In the genomic region with DNA sequence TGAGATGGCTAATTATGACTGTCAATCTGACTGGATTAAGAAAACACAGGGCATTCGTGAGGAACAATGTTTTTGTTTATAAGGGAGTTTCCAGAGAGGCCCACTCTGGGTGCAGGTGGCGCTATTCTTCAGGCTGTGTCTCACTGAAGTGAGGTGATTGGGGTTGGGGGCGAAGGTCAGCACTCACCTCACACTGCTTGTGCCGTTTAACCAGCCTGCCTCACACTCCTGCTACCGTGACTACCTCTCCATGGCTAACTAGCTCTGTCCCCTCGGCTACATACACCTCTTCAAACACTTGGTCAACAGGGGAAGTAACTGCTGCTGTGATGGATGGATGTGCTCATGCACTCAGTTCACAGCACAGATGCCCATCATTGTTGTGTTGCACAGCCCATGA, we compare ENCODE assay signal across 20 mouse cellular contexts. TPM values are rescaled to one million over a fixed set of nuclear protein-coding genes. Genes with fewer than 3 reads are reported as not detected.
"Had no signal": no experiment of that assay in that cellular context is flagged by ENCODE, and none has a peak within 500 bp of the region (broad histone marks: within the 10 kb centered on the region; RNA-seq: fewer than 3 reads in every experiment).

No protein-coding gene starts in this region.

- DNase-seq: liver; liver, embryonic 13.5 days; liver, postnatal 0 days; lung, postnatal 14 days; midbrain, embryonic 14.5 days; right cerebral cortex, postnatal 14 days; thymus, postnatal 4 days had no signal

- H3K4me3 ChIP-seq: layer of hippocampus, adult 2 months; limb, embryonic 12.5 days; liver, embryonic 13.5 days; lung, embryonic 15.5 days; neural tube, embryonic 12.5 days; stomach, embryonic 15.5 days had no signal

- ATAC-seq: hindbrain, embryonic 16.5 days; inflammation-experienced regulatory T-cells, adult 6 months; liver, postnatal 0 days had no signal

- H3K27ac ChIP-seq: layer of hippocampus, adult 2 months; limb, embryonic 12.5 days; liver, embryonic 13.5 days; lung, embryonic 15.5 days; macrophage; neural tube, embryonic 12.5 days; stomach, embryonic 15.5 days had no signal

- H3K9me3 ChIP-seq: limb, embryonic 12.5 days; liver, embryonic 13.5 days; lung, embryonic 15.5 days; neural tube, embryonic 12.5 days; stomach, embryonic 15.5 days had no signal

- H3K4me1 ChIP-seq: limb, embryonic 12.5 days; liver, embryonic 13.5 days; lung, embryonic 15.5 days; neural tube, embryonic 12.5 days; stomach, embryonic 15.5 days had no signal

- H3K36me3 ChIP-seq: limb, embryonic 12.5 days; liver, embryonic 13.5 days; lung, embryonic 15.5 days; neural tube, embryonic 12.5 days; stomach, embryonic 15.5 days had no signal

- H3K9ac ChIP-seq: limb, embryonic 12.5 days; liver, embryonic 13.5 days; liver, postnatal 0 days; lung, embryonic 15.5 days; neural tube, embryonic 12.5 days; stomach, embryonic 15.5 days had no signal

- H3K27me3 ChIP-seq: limb, embryonic 12.5 days; liver, embryonic 13.5 days; lung, embryonic 15.5 days; neural tube, embryonic 12.5 days; stomach, embryonic 15.5 days had no signal

- H3K4me2 ChIP-seq: limb, embryonic 12.5 days; liver, embryonic 13.5 days; lung, embryonic 15.5 days; neural tube, embryonic 12.5 days; stomach, embryonic 15.5 days had no signal

RNA-seq across cellular contexts. Expression of gene Defb19, which starts 8.9 kb away (rescaled TPM):
- total RNA-seq: layer of hippocampus, adult 2 months; layer of hippocampus, postnatal 10 days; left cerebral cortex, postnatal 36 days; monocyte, adult 5-6 weeks; neutrophil, adult 5-6 weeks had no signal
- polyA plus RNA-seq: hindbrain, embryonic 16.5 days; inflammation-experienced regulatory T-cells, adult 6 months; limb, embryonic 12.5 days; liver, embryonic 13.5 days; liver, postnatal 0 days; lung, embryonic 15.5 days; macrophage; midbrain, embryonic 14.5 days; neural tube, embryonic 12.5 days; spleen, adult 2 months; stomach, embryonic 15.5 days had no signal

RNA-seq across cellular contexts. Expression of gene Defb45, which starts 10.2 kb away (rescaled TPM):
- total RNA-seq: layer of hippocampus, adult 2 months; layer of hippocampus, postnatal 10 days; left cerebral cortex, postnatal 36 days; monocyte, adult 5-6 weeks; neutrophil, adult 5-6 weeks had no signal
- polyA plus RNA-seq: hindbrain, embryonic 16.5 days; inflammation-experienced regulatory T-cells, adult 6 months; limb, embryonic 12.5 days; liver, embryonic 13.5 days; liver, postnatal 0 days; lung, embryonic 15.5 days; macrophage; midbrain, embryonic 14.5 days; neural tube, embryonic 12.5 days; spleen, adult 2 months; stomach, embryonic 15.5 days had no signal

RNA-seq across cellular contexts. Expression of gene Defb36, which starts 15.1 kb away (rescaled TPM):
- total RNA-seq: layer of hippocampus, adult 2 months; layer of hippocampus, postnatal 10 days; left cerebral cortex, postnatal 36 days; monocyte, adult 5-6 weeks; neutrophil, adult 5-6 weeks had no signal
- polyA plus RNA-seq: hindbrain, embryonic 16.5 days; inflammation-experienced regulatory T-cells, adult 6 months; limb, embryonic 12.5 days; liver, embryonic 13.5 days; liver, postnatal 0 days; lung, embryonic 15.5 days; macrophage; midbrain, embryonic 14.5 days; neural tube, embryonic 12.5 days; spleen, adult 2 months; stomach, embryonic 15.5 days had no signal

RNA-seq across cellular contexts. Expression of gene Defb21, which starts 16.5 kb away (rescaled TPM):
- total RNA-seq: layer of hippocampus, adult 2 months; layer of hippocampus, postnatal 10 days; left cerebral cortex, postnatal 36 days; monocyte, adult 5-6 weeks; neutrophil, adult 5-6 weeks had no signal
- polyA plus RNA-seq: hindbrain, embryonic 16.5 days; inflammation-experienced regulatory T-cells, adult 6 months; limb, embryonic 12.5 days; liver, embryonic 13.5 days; liver, postnatal 0 days; lung, embryonic 15.5 days; macrophage; midbrain, embryonic 14.5 days; neural tube, embryonic 12.5 days; spleen, adult 2 months; stomach, embryonic 15.5 days had no signal

RNA-seq across cellular contexts. Expression of gene Gm17416, which starts 19.9 kb away (rescaled TPM):
- total RNA-seq: layer of hippocampus, adult 2 months; layer of hippocampus, postnatal 10 days; left cerebral cortex, postnatal 36 days; monocyte, adult 5-6 weeks; neutrophil, adult 5-6 weeks had no signal
- polyA plus RNA-seq: hindbrain, embryonic 16.5 days; inflammation-experienced regulatory T-cells, adult 6 months; limb, embryonic 12.5 days; liver, embryonic 13.5 days; liver, postnatal 0 days; lung, embryonic 15.5 days; macrophage; midbrain, embryonic 14.5 days; neural tube, embryonic 12.5 days; spleen, adult 2 months; stomach, embryonic 15.5 days had no signal
